Mouse (Mus musculus): ENCODE measurements at regions not wholly inside any gene's neighbourhood (a gene's known extent, or its start where the extent isn't known, plus 50 kb on each side); places are given as distances from the start of the nearest gene placed in this dataset.

- Histone ChIP-seq H3K36me3 (ENCODE audit: control insufficient read depth, insufficient read depth, low read length) (no peaks in the 10 kb centered on the region), H3K9ac (ENCODE audit: low read length) (no peak overlapping the region), H3K27me3 (ENCODE audit: control insufficient read depth, insufficient read depth, low read length) (no peaks in the 10 kb centered on the region), H3K27ac (replicated peaks) (no peak overlapping the region), H3K4me2 (replicated peaks; ENCODE audit: low read depth) (no peak overlapping the region), H3K4me3 (ENCODE audit: low read depth, low read length) (no peak overlapping the region), H3K4me1 (replicated peaks; ENCODE audit: control insufficient read depth, insufficient read depth) (no peaks in the 10 kb centered on the region), H3K9me3 (ENCODE audit: control insufficient read depth, low read length) (no peaks in the 10 kb centered on the region)
- no peak for TF ChIP-seq CTCF (IDR thresholded peaks at IDR 0.05; ENCODE audit: low read depth)
- 23% methylated on average over 4 of the region's 4 CpGs for WGBS
- DNase-seq (ENCODE audit: low spot score): peak; percentile 72
- peak; percentile 90 for ATAC-seq (ENCODE audit: low FRiP score, low TSS enrichment)
These were observed 466.5 kb upstream of the Gm10131 start for GRCm38 (mm10) chr8:34578043-34578442.

- Histone ChIP-seq H3K27ac (replicated peaks) (no peak overlapping the region), H3K36me3 (ENCODE audit: control insufficient read depth, insufficient read depth, low read length) (no peaks in the 10 kb centered on the region), H3K27me3 (ENCODE audit: control insufficient read depth, insufficient read depth, low read length) (no peaks in the 10 kb centered on the region), H3K4me1 (replicated peaks; ENCODE audit: control insufficient read depth, insufficient read depth) (no peaks in the 10 kb centered on the region), H3K9ac (ENCODE audit: low read length) (no peak overlapping the region), H3K4me3 (ENCODE audit: low read depth, low read length) (no peak overlapping the region), H3K4me2 (replicated peaks; ENCODE audit: low read depth) (no peak overlapping the region), H3K9me3 (ENCODE audit: control insufficient read depth, low read length) (no peaks in the 10 kb centered on the region)
- ATAC-seq (ENCODE audit: low FRiP score, low TSS enrichment): no peak
- 52% methylated on average over 3 of the region's 3 CpGs for WGBS
- TF ChIP-seq CTCF (IDR thresholded peaks at IDR 0.05; ENCODE audit: low read depth): no peak
- TF ChIP-seq EP300 (optimal IDR thresholded peaks at IDR 0.05): no peak
- DNase-seq (ENCODE audit: low spot score): no peak
These were observed 462.5 kb upstream of the Gm10131 start for GRCm38 (mm10) chr8:34574009-34574408.

- H3K36me3 ChIP-seq (ENCODE audit: control insufficient read depth, insufficient read depth, low read length): no peaks in the 10 kb centered on the region
- peak overlapping the region; percentile 70 for H3K27ac ChIP-seq (replicated peaks)
- WGBS: 45% methylated on average over 9 of the region's 9 CpGs
- TF ChIP-seq CTCF (IDR thresholded peaks at IDR 0.05; ENCODE audit: low read depth) (no peak), EP300 (optimal IDR thresholded peaks at IDR 0.05) (peak; percentile 52)
- DNase-seq (ENCODE audit: low spot score): peak; percentile 50
- no peak overlapping the region for H3K9ac ChIP-seq (ENCODE audit: low read length)
- H3K4me1 ChIP-seq (replicated peaks; ENCODE audit: control insufficient read depth, insufficient read depth): no peaks in the 10 kb centered on the region
- H3K4me3 ChIP-seq (ENCODE audit: low read depth, low read length): no peak overlapping the region
- no peak overlapping the region for H3K4me2 ChIP-seq (replicated peaks; ENCODE audit: low read depth)
- ATAC-seq (ENCODE audit: low FRiP score, low TSS enrichment): peak; percentile 82
- no peaks in the 10 kb centered on the region for H3K27me3 ChIP-seq (ENCODE audit: control insufficient read depth, insufficient read depth, low read length)
- no peaks in the 10 kb centered on the region for H3K9me3 ChIP-seq (ENCODE audit: control insufficient read depth, low read length)
These were observed 461.7 kb upstream of the Gm10131 start for GRCm38 (mm10) chr8:34573007-34573881.

GRCm38 (mm10) chr8:34571736-34572135 is 460.2 kb upstream of the Gm10131 start:
- no peak for ATAC-seq (ENCODE audit: low FRiP score, low TSS enrichment)
- DNase-seq (ENCODE audit: low spot score): no peak
- WGBS: 100% methylated on average over 1 of the region's 1 CpGs

DNA sequence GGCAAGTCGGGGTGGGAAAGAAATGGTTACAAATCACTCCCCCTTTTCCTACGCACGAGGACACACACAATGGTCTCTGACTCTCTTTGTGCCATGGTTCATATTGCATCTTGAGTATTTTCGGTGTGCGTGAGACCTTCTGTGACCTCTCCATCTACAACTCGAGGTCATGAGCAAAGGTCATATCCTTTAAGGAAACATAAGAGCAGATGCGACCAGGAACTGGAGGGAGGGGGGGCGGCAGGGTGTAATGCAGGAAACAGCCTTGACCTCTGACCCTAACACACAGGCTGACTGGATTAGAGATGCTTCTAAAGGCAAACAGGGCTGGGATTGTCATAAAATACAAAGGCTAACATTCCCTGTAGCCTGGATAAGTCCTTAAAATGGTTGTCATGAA is 450.7 kb upstream of the Gm10131 start:
- TF ChIP-seq CTCF (IDR thresholded peaks at IDR 0.05; ENCODE audit: low read depth): no peak
- TF ChIP-seq EP300 (optimal IDR thresholded peaks at IDR 0.05): no peak
- DNase-seq (ENCODE audit: low spot score): no peak
- H3K36me3 ChIP-seq (ENCODE audit: control insufficient read depth, insufficient read depth, low read length): no peaks in the 10 kb centered on the region
- ATAC-seq (ENCODE audit: low FRiP score, low TSS enrichment): no peak
- 45% methylated on average over 8 of the region's 8 CpGs for WGBS
- no peak overlapping the region for H3K27ac ChIP-seq (replicated peaks)
- no peak overlapping the region for H3K9ac ChIP-seq (ENCODE audit: low read length)
- no peaks in the 10 kb centered on the region for H3K4me1 ChIP-seq (replicated peaks; ENCODE audit: control insufficient read depth, insufficient read depth)
- H3K4me3 ChIP-seq (ENCODE audit: low read depth, low read length): no peak overlapping the region
- no peaks in the 10 kb centered on the region for H3K27me3 ChIP-seq (ENCODE audit: control insufficient read depth, insufficient read depth, low read length)
- H3K4me2 ChIP-seq (replicated peaks; ENCODE audit: low read depth): no peak overlapping the region
- H3K9me3 ChIP-seq (ENCODE audit: control insufficient read depth, low read length): no peaks in the 10 kb centered on the region

More at GRCm38 (mm10) chr8:34571736-34572135, 460.2 kb upstream of the Gm10131 start:
- Histone ChIP-seq H3K36me3 (ENCODE audit: control insufficient read depth, insufficient read depth, low read length) (no peaks in the 10 kb centered on the region), H3K4me3 (ENCODE audit: low read depth, low read length) (no peak overlapping the region), H3K4me2 (replicated peaks; ENCODE audit: low read depth) (no peak overlapping the region), H3K27me3 (ENCODE audit: control insufficient read depth, insufficient read depth, low read length) (no peaks in the 10 kb centered on the region), H3K27ac (replicated peaks) (no peak overlapping the region), H3K4me1 (replicated peaks; ENCODE audit: control insufficient read depth, insufficient read depth) (no peaks in the 10 kb centered on the region), H3K9me3 (ENCODE audit: control insufficient read depth, low read length) (no peaks in the 10 kb centered on the region), H3K9ac (ENCODE audit: low read length) (no peak overlapping the region)
- TF ChIP-seq EP300 (optimal IDR thresholded peaks at IDR 0.05) (no peak), CTCF (IDR thresholded peaks at IDR 0.05; ENCODE audit: low read depth) (no peak)

- Histone ChIP-seq H3K4me2 (replicated peaks; ENCODE audit: low read depth) (no peak overlapping the region), H3K9me3 (ENCODE audit: control insufficient read depth, low read length) (no peaks in the 10 kb centered on the region), H3K27ac (replicated peaks) (no peak overlapping the region), H3K36me3 (ENCODE audit: control insufficient read depth, insufficient read depth, low read length) (no peaks in the 10 kb centered on the region), H3K9ac (ENCODE audit: low read length) (no peak overlapping the region), H3K4me1 (replicated peaks; ENCODE audit: control insufficient read depth, insufficient read depth) (no peaks in the 10 kb centered on the region), H3K27me3 (ENCODE audit: control insufficient read depth, insufficient read depth, low read length) (no peaks in the 10 kb centered on the region), H3K4me3 (ENCODE audit: low read depth, low read length) (no peak overlapping the region)
- no peak for ATAC-seq (ENCODE audit: low FRiP score, low TSS enrichment)
- TF ChIP-seq EP300 (optimal IDR thresholded peaks at IDR 0.05) (no peak), CTCF (IDR thresholded peaks at IDR 0.05; ENCODE audit: low read depth) (no peak)
- WGBS: 69% methylated on average over 5 of the region's 5 CpGs
- DNase-seq (ENCODE audit: low spot score): no peak
These were observed 438.2 kb upstream of the Gm10131 start for GRCm38 (mm10) chr8:34549786-34550185.

Data from stomach, postnatal 0 days (tissue).